Mouse (Mus musculus) heart, adult 2 months (tissue): ENCODE data around the gene Gzmm. TPM values are rescaled to one million over a fixed set of nuclear protein-coding genes. Genes with fewer than 3 reads are reported as not detected.
A peak's percentile ranks its signal among the peaks of the same experiment; 100 is the strongest.

Experiments used
- DNase-seq, 2 experiments: peaks; one replicate each; pipeline ENCODE4 v3.0.0; 2021
- H3K27ac ChIP-seq: fragments of 200-600 bp; 2 replicates; pipeline ENCODE4 v1.8.1; 2022
- H3K27me3 ChIP-seq: fragments of 200-500 bp; 2 replicates; pipeline ENCODE4 v1.6.1; 2012; ENCODE audit warnings: mild to moderate bottlenecking, low read length, inconsistent platforms, mixed read lengths; ENCODE audit not compliant: control insufficient read depth, insufficient read depth
- H3K36me3 ChIP-seq: fragments of 200-500 bp; 2 replicates; pipeline ENCODE4 v1.6.1; 2012; ENCODE audit warnings: low read length, inconsistent platforms; ENCODE audit not compliant: control insufficient read depth, insufficient read depth
- H3K4me1 ChIP-seq: fragments of 200-500 bp; 2 replicates; pipeline ENCODE4 v1.6.1; 2011; ENCODE audit warnings: low read length; ENCODE audit not compliant: control insufficient read depth, insufficient read depth
- H3K4me3 ChIP-seq: fragments of 200-600 bp; 2 replicates; pipeline ENCODE4 v1.8.1; 2022
- H3K79me2 ChIP-seq: fragments of 200-500 bp; replicated peaks from 2 replicates; pipeline ENCODE4 v1.6.1; 2012; ENCODE audit warnings: mild to moderate bottlenecking, inconsistent platforms, low read length, moderate library complexity, mixed read lengths; ENCODE audit not compliant: control insufficient read depth, insufficient read depth
- H3K9ac ChIP-seq: fragments of 200-500 bp; 2 replicates; pipeline ENCODE4 v1.6.1; 2012; ENCODE audit warnings: low read depth, mild to moderate bottlenecking, control low read depth, inconsistent platforms, low read length, mixed read lengths
- CTCF ChIP-seq: fragments of 200-600 bp; IDR thresholded peaks from 2 replicates; pipeline ENCODE4 v1.8.1; 2022; ENCODE audit warnings: antibody characterized with exemption, mild to moderate bottlenecking, moderate library complexity
- EP300 ChIP-seq: fragments of 200-500 bp; IDR thresholded peaks from 2 replicates; pipeline ENCODE4 v1.6.1; 2011; ENCODE audit warnings: low read depth, low read length, control low read depth; ENCODE audit not compliant: insufficient read depth
- POLR2A ChIP-seq: fragments of 200-500 bp; IDR thresholded peaks from 2 replicates; pipeline ENCODE4 v1.6.1; 2011; ENCODE audit warnings: mild to moderate bottlenecking, low read depth, low read length, control low read depth; ENCODE audit not compliant: insufficient read depth
- WGBS: fragments of 180-500 bp; shearing (Covaris S2); methylation state at CpG from one replicate; pipeline ENCODE4 v1.1.7; 2018; 5-methylcytosine and 5-hydroxymethylcytosine counted together
- intact Hi-C: fragments of 180-260 bp; cut with DNase I; formaldehyde crosslinking; loops from one replicate; pipeline ENCODE4 v1.15.1; 2025
- polyA plus RNA-seq: library from polyadenylated mRNA; depleted of rRNA; stranded (reverse); fragments of >200 nt; gene quantifications from 2 replicates; pipeline ENCODE4 v1.2.3, GENCODE M21; 2012
- total RNA-seq, 2 experiments: library from RNA; stranded (reverse); gene quantifications; 2 replicates each; pipeline ENCODE4 v1.2.3; 2021

Gzmm gene
- total and polyA plus RNA-seq, 3 experiments: 6.4 to 7.4 (median 6.5) TPM

- 91% methylated on average over 6 of the region's 6 CpGs for WGBS
- intact Hi-C loops: no loop called here
- DNase-seq: no peak
- peaks cover 4% of the 10 kb centered on the region; the same call in 1 of the 2 replicates for H3K79me2 ChIP-seq
- H3K4me3 ChIP-seq: no peak overlapping the region
- TF ChIP-seq EP300: no peak
- peak overlapping the region; percentile 87 for H3K27ac ChIP-seq
- no peaks in the 10 kb centered on the region for H3K27me3 ChIP-seq
- peaks cover 22% of the 10 kb centered on the region for H3K4me1 ChIP-seq
- H3K36me3 ChIP-seq: peaks cover 16% of the 10 kb centered on the region
- H3K9ac ChIP-seq: no peak overlapping the region
Measured at GRCm38 (mm10) chr10:79687513-79687912, 1.3 kb upstream of the Gzmm start.

- H3K36me3 ChIP-seq: peaks cover 11% of the 10 kb centered on the region
- H3K4me3 ChIP-seq: no peak overlapping the region
- no peaks in the 10 kb centered on the region; the same call in 1 of the 2 replicates for H3K79me2 ChIP-seq
- whole genome bisulfite sequencing: 86% methylated on average over 3 of the region's 3 CpGs
- intact Hi-C loops: no loop called here
- no peak overlapping the region for H3K9ac ChIP-seq
- H3K4me1 ChIP-seq: peaks cover 13% of the 10 kb centered on the region
- H3K27ac ChIP-seq: no peak overlapping the region
- H3K27me3 ChIP-seq: no peaks in the 10 kb centered on the region
- DNase-seq: no peak
- TF ChIP-seq EP300: no peak
- no peak for TF ChIP-seq CTCF
- no peak for TF ChIP-seq POLR2A
Measured at GRCm38 (mm10) chr10:79689178-79689577, 358 bp downstream of the Gzmm start.

GRCm38 (mm10) chr10:79691986-79692548 lies 3.2 kb downstream of the Gzmm start:
- no peak overlapping the region for H3K4me3 ChIP-seq
- H3K9ac ChIP-seq: no peak overlapping the region
- no peaks in the 10 kb centered on the region for H3K79me2 ChIP-seq
- peaks cover 14% of the 10 kb centered on the region for H3K4me1 ChIP-seq
- no peaks in the 10 kb centered on the region for H3K27me3 ChIP-seq
- TF ChIP-seq CTCF (no peak), EP300 (no peak), POLR2A (no peak)
- DNase-seq: no peak
- H3K36me3 ChIP-seq: peaks cover 5% of the 10 kb centered on the region
- intact Hi-C loops: no loop called here
- WGBS: 92% methylated on average over 2 of the region's 2 CpGs
- no peak overlapping the region for H3K27ac ChIP-seq

GRCm38 (mm10) chr10:79693580-79694378 lies 5.0 kb downstream of the Gzmm start:
- Histone ChIP-seq H3K27me3 (no peaks in the 10 kb centered on the region), H3K4me3 (no peak overlapping the region), H3K36me3 (no peaks in the 10 kb centered on the region), H3K4me1 (peaks cover 13% of the 10 kb centered on the region), H3K9ac (peak overlapping the region; percentile 24; the same call in 1 of the 2 replicates), H3K27ac (peak overlapping the region; percentile 85), H3K79me2 (no peaks in the 10 kb centered on the region)
- 55% methylated on average over 12 of the region's 12 CpGs for WGBS
- intact Hi-C loops: loop anchor here (2.0 kb wide), 1 partner anchor 95 kb away; no protein-coding TSS in a partner anchor
- DNase-seq: no peak
- TF ChIP-seq EP300 (no peak), POLR2A (no peak), CTCF (no peak)

- H3K27me3 ChIP-seq: no peaks in the 10 kb centered on the region
- H3K79me2 ChIP-seq: no peaks in the 10 kb centered on the region
- H3K9ac ChIP-seq: peak overlapping the region; percentile 27
- H3K27ac ChIP-seq: peak overlapping the region; percentile 85
- peaks cover 13% of the 10 kb centered on the region for H3K4me1 ChIP-seq
- WGBS: 56% methylated on average over 6 of the region's 6 CpGs
- H3K36me3 ChIP-seq: no peaks in the 10 kb centered on the region
- TF ChIP-seq POLR2A (no peak), EP300 (no peak), CTCF (no peak)
- intact Hi-C loops: loop anchor here (2.0 kb wide), 1 partner anchor 94 kb away; no protein-coding TSS in a partner anchor
- DNase-seq: no peak
- no peak overlapping the region for H3K4me3 ChIP-seq
Measured at GRCm38 (mm10) chr10:79694379-79694655, 5.5 kb downstream of the Gzmm start.
